Mouse (Mus musculus) lung, embryonic 15.5 days (tissue): Measurements from ENCODE around the gene Sash3. TPM values are rescaled to one million over a fixed set of nuclear protein-coding genes. Genes with fewer than 3 reads are reported as not detected.

Experiments used
- ATAC-seq: fragments of 200-750 bp; cut with Nextera tagmentation; 2 replicates; pipeline ENCODE4 v1.8.0; 2017; ENCODE audit warnings: moderate number of reproducible peaks, borderline replicate concordance; ENCODE audit not compliant: low FRiP score, low TSS enrichment; ENCODE audit errors: extremely low read depth
- H3K27ac ChIP-seq: fragments of 300-500 bp; sonication (generic); 2 replicates; pipeline ENCODE4 v1.5.1; 2015; ENCODE audit warnings: moderate library complexity, mild to moderate bottlenecking, inconsistent platforms
- H3K27me3 ChIP-seq: fragments of 300-500 bp; sonication (generic); 2 replicates; pipeline ENCODE4 v1.6.1; 2015; ENCODE audit warnings: inconsistent platforms
- H3K36me3 ChIP-seq: fragments of 300-500 bp; sonication (generic); 2 replicates; pipeline ENCODE4 v1.6.1; 2015; ENCODE audit warnings: inconsistent platforms
- H3K4me1 ChIP-seq: fragments of 300-500 bp; sonication (generic); 2 replicates; pipeline ENCODE4 v1.6.1; 2015; ENCODE audit warnings: inconsistent platforms
- H3K4me2 ChIP-seq: fragments of 300-500 bp; sonication (generic); 2 replicates; pipeline ENCODE4 v1.6.1; 2015; ENCODE audit warnings: inconsistent platforms, mild to moderate bottlenecking, moderate library complexity
- H3K4me3 ChIP-seq: fragments of 300-500 bp; sonication (generic); 2 replicates; pipeline ENCODE4 v1.5.1; 2015; ENCODE audit warnings: mild to moderate bottlenecking, inconsistent platforms
- H3K9ac ChIP-seq: fragments of 300-500 bp; sonication (generic); 2 replicates; pipeline ENCODE4 v1.6.1; 2015; ENCODE audit warnings: inconsistent platforms
- H3K9me3 ChIP-seq: fragments of 300-500 bp; sonication (generic); 2 replicates; pipeline ENCODE4 v1.6.1; 2016; ENCODE audit warnings: inconsistent platforms
- WGBS: fragments of 180-500 bp; shearing (Covaris S2); methylation state at CpG from one replicate; pipeline ENCODE4 v1.1.7; 2015; 5-methylcytosine and 5-hydroxymethylcytosine counted together
- polyA plus RNA-seq: library from polyadenylated mRNA; unstranded; fragments of >200 nt; fragmentation: Nextera tagmentation; extraction: Ambion mirVana; gene quantifications from 2 replicates; pipeline ENCODE4 v1.2.1, GENCODE M21; 2015

Gene Sash3
- polyA plus RNA-seq, 1 experiment from 2014 or later: 7.2 TPM

DNA sequence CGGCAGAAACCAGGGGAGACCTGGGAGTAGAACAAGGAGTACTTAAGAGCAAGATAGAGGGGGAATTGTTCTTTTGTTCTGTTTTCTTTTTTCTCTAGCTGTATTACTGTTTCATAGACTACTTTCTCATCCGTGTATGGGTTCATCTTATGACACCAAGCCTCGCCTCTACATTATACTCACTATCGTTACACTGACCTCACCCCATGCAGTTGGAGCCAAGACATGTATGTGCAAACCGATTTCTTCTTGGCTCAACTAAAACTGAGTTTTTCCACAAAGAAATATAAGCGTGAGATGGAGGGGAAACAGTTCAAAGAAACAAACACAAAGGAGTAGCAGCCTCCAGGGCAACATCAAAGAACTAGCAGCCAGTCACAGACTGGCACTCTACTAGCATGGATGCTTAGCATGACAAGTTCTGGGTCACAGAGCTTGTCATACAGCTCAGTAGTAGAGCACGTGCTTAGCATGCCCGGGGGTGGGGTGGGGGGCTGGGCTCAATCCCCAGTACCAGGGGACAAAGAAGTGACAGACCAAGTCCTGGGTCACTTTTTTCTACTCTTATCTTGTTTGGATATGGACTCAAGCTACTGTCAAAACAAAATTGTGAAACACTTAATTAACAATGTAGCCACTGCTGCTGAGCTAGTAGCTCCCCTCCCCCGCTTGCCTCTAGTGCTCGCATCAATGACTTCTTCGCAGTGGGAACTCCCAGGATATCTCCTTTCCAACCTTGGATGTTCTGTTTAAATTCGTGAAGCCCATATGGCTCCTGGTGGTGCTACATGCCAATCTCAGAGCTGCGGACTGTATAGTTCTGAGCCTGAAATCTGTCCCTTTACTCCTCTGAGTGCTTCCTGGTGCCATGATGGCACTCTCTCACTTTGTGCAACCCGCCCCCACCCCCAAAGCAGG is 47.3 kb downstream of the Sash3 start:
- Histone ChIP-seq H3K4me1 (no peaks in the 10 kb centered on the region), H3K36me3 (no peaks in the 10 kb centered on the region), H3K27ac (no peak overlapping the region), H3K9me3 (no peaks in the 10 kb centered on the region), H3K9ac (no peak overlapping the region), H3K4me2 (no peak overlapping the region), H3K27me3 (no peaks in the 10 kb centered on the region), H3K4me3 (no peak overlapping the region)
- 51% methylated on average over 14 of the region's 14 CpGs for WGBS
- ATAC-seq: peak; percentile 81; the same call in 1 of the 2 replicates

DNA sequence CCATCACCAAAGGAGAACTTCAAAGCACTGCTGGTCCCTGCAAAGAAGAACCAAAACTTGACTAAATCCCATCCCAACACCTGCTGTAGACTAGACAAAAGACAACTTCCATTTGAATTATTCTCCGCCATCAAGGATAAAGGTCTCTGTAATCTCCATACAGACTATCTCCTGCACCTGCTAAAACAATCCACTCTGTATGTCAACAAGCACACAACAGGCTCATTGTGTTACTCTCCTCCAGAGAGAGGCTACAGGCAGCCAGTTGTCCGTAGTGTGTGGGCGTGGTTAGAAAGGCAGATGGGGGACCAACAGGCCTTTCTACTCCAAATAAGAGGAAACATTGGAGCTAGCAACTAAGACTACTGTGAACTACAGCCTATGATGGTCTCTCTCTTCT is 51.6 kb downstream of the Sash3 start:
- ATAC-seq: no peak
- no peaks in the 10 kb centered on the region for H3K36me3 ChIP-seq
- no peaks in the 10 kb centered on the region for H3K9me3 ChIP-seq
- no peaks in the 10 kb centered on the region for H3K4me1 ChIP-seq
- 77% methylated on average over 3 of the region's 3 CpGs for WGBS
- H3K9ac ChIP-seq: no peak overlapping the region
- H3K27me3 ChIP-seq: no peaks in the 10 kb centered on the region
- H3K4me3 ChIP-seq: no peak overlapping the region
- H3K4me2 ChIP-seq: no peak overlapping the region
- no peak overlapping the region for H3K27ac ChIP-seq

DNA sequence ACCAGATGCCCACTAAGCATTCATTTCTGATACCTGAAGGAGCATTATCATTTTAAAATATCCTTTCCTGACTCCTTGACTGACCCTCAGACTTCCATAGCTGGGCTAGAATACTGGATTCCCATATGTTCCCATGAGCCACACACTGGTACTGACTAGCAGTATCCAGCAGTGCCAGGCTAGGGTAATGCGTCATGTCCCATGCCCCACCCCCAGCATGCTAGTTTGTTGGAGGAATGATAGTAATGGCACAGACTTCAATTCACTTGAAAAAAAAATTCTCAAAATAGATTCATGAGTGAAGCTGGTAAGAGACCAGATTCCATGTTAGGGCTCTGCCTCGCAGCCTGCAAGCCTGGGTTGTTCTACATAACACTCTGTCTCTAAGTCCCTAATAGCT is 52.8 kb downstream of the Sash3 start:
- no peak overlapping the region for H3K4me2 ChIP-seq
- no peak overlapping the region for H3K9ac ChIP-seq
- H3K9me3 ChIP-seq: no peaks in the 10 kb centered on the region
- H3K27ac ChIP-seq: no peak overlapping the region
- no peak overlapping the region for H3K4me3 ChIP-seq
- no peaks in the 10 kb centered on the region for H3K4me1 ChIP-seq
- no peaks in the 10 kb centered on the region for H3K36me3 ChIP-seq
- ATAC-seq: no peak
- 87% methylated on average over 2 of the region's 2 CpGs for WGBS
- H3K27me3 ChIP-seq: no peaks in the 10 kb centered on the region

DNA sequence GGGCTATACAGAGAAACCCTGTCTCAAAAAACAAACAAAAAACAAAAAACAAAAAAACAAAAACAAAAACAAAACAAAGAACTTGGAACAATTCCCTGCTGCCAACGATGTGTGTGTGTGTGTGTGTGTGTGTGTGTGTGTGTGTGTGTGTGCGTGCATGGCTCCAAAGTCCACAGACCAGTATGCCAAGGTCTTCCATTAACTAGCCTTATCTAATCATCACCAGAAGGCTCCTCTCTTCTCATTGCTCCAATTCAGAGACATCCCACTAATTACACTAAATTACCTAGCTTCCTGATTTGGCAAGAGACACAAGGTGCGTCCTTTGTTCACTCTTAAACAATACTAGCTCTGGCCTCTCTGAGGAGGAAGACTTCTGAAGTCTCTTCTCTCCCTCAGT is 54.5 kb downstream of the Sash3 start:
- Histone ChIP-seq H3K27me3 (no peaks in the 10 kb centered on the region), H3K9me3 (no peaks in the 10 kb centered on the region), H3K9ac (no peak overlapping the region), H3K36me3 (no peaks in the 10 kb centered on the region), H3K4me3 (no peak overlapping the region), H3K4me2 (no peak overlapping the region), H3K27ac (no peak overlapping the region), H3K4me1 (no peaks in the 10 kb centered on the region)
- ATAC-seq: no peak
- WGBS: 96% methylated on average over 3 of the region's 3 CpGs

DNA sequence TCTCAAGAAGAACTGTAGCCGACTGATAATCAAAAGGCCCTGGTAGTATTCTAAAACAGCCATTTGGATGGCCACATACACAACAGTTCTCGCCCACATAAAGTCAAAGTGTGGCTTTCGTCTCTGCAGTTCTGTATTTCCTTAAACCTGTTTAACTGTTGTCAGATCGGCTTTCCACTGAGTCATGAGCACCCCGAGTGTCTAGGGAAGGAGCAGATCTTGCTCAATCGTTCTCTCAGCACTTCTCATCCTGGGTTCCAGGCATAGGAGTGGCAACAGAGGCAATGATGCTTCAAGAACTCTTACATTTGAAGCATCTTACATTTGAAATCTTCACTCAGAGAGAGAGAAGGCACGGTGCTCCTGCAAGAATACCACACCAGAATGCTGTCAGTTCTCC is 55.7 kb downstream of the Sash3 start:
- Histone ChIP-seq H3K9ac (no peak overlapping the region), H3K36me3 (no peaks in the 10 kb centered on the region), H3K4me1 (no peaks in the 10 kb centered on the region), H3K27ac (no peak overlapping the region), H3K4me2 (no peak overlapping the region), H3K9me3 (no peaks in the 10 kb centered on the region), H3K27me3 (no peaks in the 10 kb centered on the region), H3K4me3 (no peak overlapping the region)
- WGBS: 84% methylated on average over 7 of the region's 7 CpGs
- no peak for ATAC-seq

DNA sequence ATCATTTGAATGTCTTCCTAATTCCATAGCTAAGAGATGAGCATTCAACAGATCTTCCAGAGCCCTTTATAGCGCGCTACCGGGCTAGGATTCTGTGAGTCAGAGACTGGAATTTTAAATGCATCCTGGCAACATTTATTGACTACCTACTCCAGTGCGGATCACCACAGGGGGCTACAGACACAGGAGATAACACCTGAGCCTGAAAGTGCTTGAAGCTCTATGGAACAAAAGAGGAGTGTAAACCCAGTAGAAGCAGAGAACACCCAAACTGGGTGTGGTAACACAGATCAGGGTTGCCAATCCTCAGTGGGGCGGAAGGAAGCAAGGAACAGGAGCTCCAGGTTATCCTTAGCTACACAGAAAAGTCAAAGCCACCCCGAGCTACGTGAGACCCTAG is 56.2 kb downstream of the Sash3 start:
- no peak for ATAC-seq
- 89% methylated on average over 7 of the region's 7 CpGs for WGBS
- H3K9me3 ChIP-seq: no peaks in the 10 kb centered on the region

DNA sequence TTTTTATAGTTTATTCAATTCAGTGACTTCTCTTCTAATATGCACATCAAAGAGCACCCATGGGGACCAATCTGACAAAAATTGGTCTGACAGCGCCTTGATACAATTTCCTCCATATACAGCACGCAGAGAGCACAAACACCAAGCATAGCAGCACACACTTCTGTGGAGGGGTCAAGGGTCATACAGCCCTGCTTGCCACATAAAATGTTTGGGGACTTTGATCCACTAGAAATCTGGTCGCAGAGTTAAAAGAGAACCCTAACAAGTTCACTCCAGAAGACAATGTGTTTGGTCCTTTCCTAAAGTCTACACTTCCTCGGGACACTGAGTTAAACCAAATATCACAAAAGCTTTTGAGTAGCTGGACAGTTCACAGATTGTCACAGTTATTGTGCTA is 56.8 kb downstream of the Sash3 start:
- Histone ChIP-seq H3K4me3 (no peak overlapping the region), H3K9ac (no peak overlapping the region), H3K36me3 (no peaks in the 10 kb centered on the region), H3K9me3 (no peaks in the 10 kb centered on the region), H3K4me1 (no peaks in the 10 kb centered on the region), H3K4me2 (no peak overlapping the region), H3K27ac (no peak overlapping the region), H3K27me3 (no peaks in the 10 kb centered on the region)
- WGBS: 76% methylated on average over 4 of the region's 4 CpGs
- ATAC-seq: no peak

More for the DNA sequence above, 56.2 kb downstream of the Sash3 start:
- H3K4me1 ChIP-seq: no peaks in the 10 kb centered on the region
- no peak overlapping the region for H3K9ac ChIP-seq
- H3K4me3 ChIP-seq: no peak overlapping the region
- no peak overlapping the region for H3K4me2 ChIP-seq
- no peaks in the 10 kb centered on the region for H3K36me3 ChIP-seq
- H3K27me3 ChIP-seq: no peaks in the 10 kb centered on the region
- H3K27ac ChIP-seq: no peak overlapping the region

DNA sequence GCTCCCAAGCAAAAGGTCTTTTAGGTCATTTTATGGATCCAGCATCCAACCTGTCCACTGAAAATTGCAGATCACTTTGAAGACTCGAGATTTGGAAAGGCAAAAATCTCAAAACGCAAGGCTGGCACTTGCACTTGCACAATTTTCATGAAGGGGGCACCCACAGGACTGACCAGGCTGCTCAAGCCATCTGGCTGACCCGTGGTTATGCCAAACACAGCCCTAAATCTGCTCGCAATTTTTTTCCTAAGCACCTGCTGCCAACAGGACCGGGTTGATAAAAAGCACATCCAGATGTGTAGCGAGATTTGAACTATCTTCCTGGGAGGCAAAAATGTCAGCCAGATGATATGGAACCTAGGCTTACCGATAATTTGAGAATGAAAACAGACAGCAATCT is 57.5 kb downstream of the Sash3 start:
- WGBS: 80% methylated on average over 7 of the region's 7 CpGs
- no peaks in the 10 kb centered on the region for H3K27me3 ChIP-seq

DNA sequence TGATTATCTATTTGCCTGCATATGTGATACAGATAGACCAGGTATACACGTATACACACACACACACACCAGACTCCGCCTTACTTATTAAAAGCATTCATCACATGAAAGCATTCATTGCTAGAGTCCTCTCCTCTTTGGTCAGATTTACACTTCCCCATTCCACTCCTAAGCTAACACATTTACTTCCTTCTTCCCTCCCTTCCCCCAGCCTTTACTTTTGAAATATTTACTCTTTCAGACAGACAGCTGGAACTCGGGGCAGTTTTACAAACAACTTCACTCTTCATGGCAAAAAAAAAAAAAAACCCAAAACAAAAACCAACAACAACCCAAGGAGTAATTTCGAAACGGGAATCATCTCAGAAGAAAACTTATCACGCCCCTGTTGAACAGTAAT is 58.2 kb downstream of the Sash3 start:
- H3K27me3 ChIP-seq: no peaks in the 10 kb centered on the region
- no peaks in the 10 kb centered on the region for H3K4me1 ChIP-seq
- H3K36me3 ChIP-seq: no peaks in the 10 kb centered on the region
- H3K4me3 ChIP-seq: no peak overlapping the region
- WGBS: 64% methylated on average over 6 of the region's 6 CpGs
- no peak overlapping the region for H3K4me2 ChIP-seq
- no peak overlapping the region for H3K27ac ChIP-seq
- H3K9me3 ChIP-seq: no peaks in the 10 kb centered on the region
- no peak overlapping the region for H3K9ac ChIP-seq
- ATAC-seq: no peak

More for the DNA sequence above, 57.5 kb downstream of the Sash3 start:
- ATAC-seq: no peak
- H3K36me3 ChIP-seq: no peaks in the 10 kb centered on the region
- H3K4me1 ChIP-seq: no peaks in the 10 kb centered on the region
- no peak overlapping the region for H3K4me3 ChIP-seq
- no peaks in the 10 kb centered on the region for H3K9me3 ChIP-seq
- H3K27ac ChIP-seq: no peak overlapping the region
- H3K9ac ChIP-seq: no peak overlapping the region
- H3K4me2 ChIP-seq: no peak overlapping the region

DNA sequence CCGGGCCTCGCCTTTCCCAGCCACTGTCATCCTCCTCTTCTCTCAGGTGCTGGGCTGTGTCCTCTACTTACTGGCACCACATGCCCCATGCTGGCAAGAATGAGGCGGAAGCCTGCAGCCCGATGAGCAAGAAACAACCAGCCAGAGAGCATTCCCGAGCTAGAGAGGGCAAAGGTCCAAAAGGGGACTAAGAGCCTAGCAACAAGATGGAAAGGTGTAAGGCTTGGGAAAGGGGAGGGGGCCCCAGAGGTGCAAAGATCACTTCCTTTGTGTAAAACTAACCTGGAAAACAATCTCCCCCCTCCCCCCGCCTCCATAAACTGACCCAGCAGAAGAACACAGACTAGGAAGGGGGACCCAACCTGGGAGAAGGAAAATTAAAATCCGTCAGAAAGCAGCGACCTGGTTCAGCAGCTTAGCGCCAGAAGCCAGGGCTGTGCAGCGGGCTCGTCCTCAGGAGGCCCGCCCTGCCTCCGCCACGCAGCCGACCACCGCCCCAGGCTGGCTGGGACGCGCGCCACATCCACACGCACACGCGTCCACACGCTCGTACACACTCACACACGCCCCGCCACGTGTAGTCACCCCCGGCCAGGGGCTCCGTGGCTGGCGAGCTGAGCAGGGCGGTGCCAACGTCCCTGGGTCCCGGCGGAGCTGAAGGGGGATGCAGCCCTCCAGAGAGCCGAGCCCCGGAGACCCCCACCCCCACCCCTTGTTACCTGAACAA is 61.7 kb downstream of the Sash3 start:
- Histone ChIP-seq H3K4me1 (no peaks in the 10 kb centered on the region), H3K4me3 (peak overlapping the region; percentile 67), H3K36me3 (no peaks in the 10 kb centered on the region), H3K9ac (peak overlapping the region; percentile 44), H3K4me2 (peak overlapping the region; percentile 57), H3K27me3 (no peaks in the 10 kb centered on the region), H3K27ac (peak overlapping the region; percentile 33; the same call in 1 of the 2 replicates), H3K9me3 (no peaks in the 10 kb centered on the region)
- peak; percentile 77 for ATAC-seq
- WGBS: 16% methylated on average over 33 of the region's 36 CpGs

DNA sequence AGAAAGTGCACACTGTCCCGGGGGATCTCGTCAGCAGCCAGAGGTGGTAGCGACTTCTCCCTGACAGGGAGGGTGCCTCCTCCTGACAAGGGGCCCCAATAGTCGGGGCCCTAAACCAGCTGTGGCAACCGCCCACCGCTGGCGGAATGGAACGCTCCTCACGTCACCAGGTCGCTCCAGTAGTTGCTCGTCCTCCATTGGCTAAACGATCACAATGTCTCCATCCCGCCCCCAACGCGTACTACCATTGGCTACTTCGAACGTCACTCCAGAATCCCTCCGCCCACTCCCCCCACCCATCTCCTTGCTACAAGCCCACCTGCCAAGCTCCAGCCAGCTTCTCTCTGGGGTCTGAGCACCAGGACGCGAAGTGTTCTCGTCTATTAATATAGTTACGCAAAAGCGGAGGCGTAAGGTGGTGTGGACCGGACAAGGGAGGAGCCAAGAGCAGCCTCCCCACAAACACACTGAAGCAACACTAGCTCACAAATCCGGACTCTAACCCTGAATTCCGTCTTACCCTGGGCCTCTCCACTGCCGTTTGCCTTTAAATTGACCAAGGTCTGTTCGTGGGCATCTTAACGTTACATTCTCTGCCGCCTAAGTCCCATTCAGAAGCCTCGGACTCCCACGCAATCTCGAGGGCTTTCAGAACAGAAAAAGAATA is 62.4 kb downstream of the Sash3 start, which contains the start of gene Zdhhc9:
Zdhhc9 (minus strand) TSS at position 360 of the 667 bp plus-strand sequence.
- peak within 1 kb of the TSS; percentile 44 for H3K9ac ChIP-seq
- H3K9me3 ChIP-seq: no peaks in the 10 kb centered on the region
- H3K27me3 ChIP-seq: no peaks in the 10 kb centered on the region
- H3K27ac ChIP-seq: peak within 1 kb of the TSS; percentile 33; the same call in 1 of the 2 replicates
- ATAC-seq: peak; percentile 97
- no peaks in the 10 kb centered on the region for H3K36me3 ChIP-seq
- H3K4me1 ChIP-seq: no peaks in the 10 kb centered on the region
- H3K4me3 ChIP-seq: peak within 1 kb of the TSS; percentile 67
- 12% methylated on average over 34 of the region's 34 CpGs for WGBS
- H3K4me2 ChIP-seq: peak within 1 kb of the TSS; percentile 57
